Mouse (Mus musculus) cerebellum, adult 2 months (tissue): Measurements from ENCODE around the gene Samhd1. TPM values are rescaled to one million over a fixed set of nuclear protein-coding genes. Genes with fewer than 3 reads are reported as not detected.

Source experiments
- DNase-seq, 2 experiments: peaks; one replicate each; pipeline ENCODE4 v3.0.0; 2021
- H3K27ac ChIP-seq: fragments of 200-500 bp; 2 replicates; pipeline ENCODE4 v1.5.1; 2012; ENCODE audit warnings: low read length, control low read depth, inconsistent platforms; ENCODE audit not compliant: insufficient read depth
- H3K27me3 ChIP-seq: fragments of 200-500 bp; 2 replicates; pipeline ENCODE4 v1.6.1; 2012; ENCODE audit warnings: inconsistent platforms, mild to moderate bottlenecking, low read length, moderate library complexity; ENCODE audit not compliant: control insufficient read depth, insufficient read depth
- H3K4me1 ChIP-seq: fragments of 200-500 bp; 2 replicates; pipeline ENCODE4 v1.6.1; 2011; ENCODE audit warnings: low read length; ENCODE audit not compliant: control insufficient read depth, insufficient read depth
- H3K4me3 ChIP-seq: fragments of 200-500 bp; replicated peaks from 2 replicates; pipeline ENCODE3; 2011; ENCODE audit warnings: mild to moderate bottlenecking, low read depth, low read length, control low read depth; ENCODE audit not compliant: insufficient read depth
- CTCF ChIP-seq: fragments of 200-500 bp; IDR thresholded peaks from 2 replicates; pipeline ENCODE4 v1.5.1; 2011; ENCODE audit warnings: low read depth, mild to moderate bottlenecking, control low read depth, low read length, moderate library complexity, borderline replicate concordance; ENCODE audit not compliant: insufficient read depth
- POLR2A ChIP-seq: fragments of 200-500 bp; IDR thresholded peaks from 2 replicates; pipeline ENCODE4 v1.6.1; 2011; ENCODE audit warnings: low read length, control low read depth, borderline replicate concordance; ENCODE audit not compliant: insufficient read depth
- WGBS: fragments of 180-500 bp; shearing (Covaris S2); methylation state at CpG from one replicate; pipeline ENCODE4 v1.1.7; 2018; 5-methylcytosine and 5-hydroxymethylcytosine counted together
- polyA plus RNA-seq: library from polyadenylated mRNA; depleted of rRNA; stranded (reverse); fragments of >200 nt; gene quantifications from 2 replicates; pipeline ENCODE4 v1.2.3, GENCODE M21; 2012

Gene Samhd1
- polyA plus RNA-seq, 1 experiment, result 22.4 TPM

DNA sequence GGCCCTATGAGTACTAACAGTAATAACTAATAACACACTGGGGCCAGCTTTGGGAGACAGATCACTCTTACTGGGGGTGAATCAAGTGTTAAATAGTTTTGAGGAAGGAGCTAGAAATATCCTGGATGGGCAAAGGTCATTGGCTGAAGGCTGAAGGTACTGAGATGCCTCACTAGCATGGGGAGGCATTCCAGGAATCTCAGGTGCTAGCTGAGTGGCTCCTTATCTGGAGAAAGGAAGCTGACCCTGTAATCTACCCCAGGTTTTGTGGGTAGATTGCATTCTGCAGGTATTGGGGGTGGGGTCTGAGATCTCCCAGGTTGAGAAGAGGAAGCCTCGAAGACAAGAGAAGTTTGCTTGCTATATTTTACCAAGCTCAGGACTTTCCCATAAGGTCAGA, 10.1 kb upstream of the Samhd1 start:
- no peak overlapping the region for H3K27ac ChIP-seq
- no peaks in the 10 kb centered on the region for H3K27me3 ChIP-seq
- no peak for DNase-seq
- 81% methylated on average over 1 of the region's 1 CpGs for WGBS
- H3K4me1 ChIP-seq, result no peaks in the 10 kb centered on the region
- TF ChIP-seq POLR2A (no peak), CTCF (no peak)
- no peak overlapping the region for H3K4me3 ChIP-seq

DNA sequence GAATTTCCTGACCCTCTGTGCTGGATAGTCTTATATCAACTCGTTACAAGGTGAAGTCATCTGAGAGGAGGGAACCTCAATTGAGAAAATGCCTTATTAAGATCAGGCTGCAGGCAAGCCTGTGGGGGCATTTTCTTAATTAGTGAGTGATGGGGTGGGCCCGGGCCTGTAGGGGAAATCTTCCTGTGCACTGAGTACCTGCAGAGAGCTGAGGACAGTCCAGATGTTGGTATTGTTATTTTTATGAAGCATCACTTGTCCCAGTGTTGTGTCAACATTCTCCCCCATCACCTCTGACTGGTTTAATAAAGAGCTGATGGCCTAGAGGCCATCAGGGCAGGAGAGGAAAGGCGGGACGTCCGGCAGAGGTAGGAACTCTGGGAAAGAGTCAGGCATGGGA, 9.1 kb upstream of the Samhd1 start:
- H3K27me3 ChIP-seq, result no peaks in the 10 kb centered on the region
- 80% methylated on average over 5 of the region's 5 CpGs for WGBS
- no peak for DNase-seq
- H3K4me1 ChIP-seq, result no peaks in the 10 kb centered on the region
- TF ChIP-seq POLR2A, result no peak
- H3K4me3 ChIP-seq, result no peak overlapping the region
- no peak overlapping the region for H3K27ac ChIP-seq

DNA sequence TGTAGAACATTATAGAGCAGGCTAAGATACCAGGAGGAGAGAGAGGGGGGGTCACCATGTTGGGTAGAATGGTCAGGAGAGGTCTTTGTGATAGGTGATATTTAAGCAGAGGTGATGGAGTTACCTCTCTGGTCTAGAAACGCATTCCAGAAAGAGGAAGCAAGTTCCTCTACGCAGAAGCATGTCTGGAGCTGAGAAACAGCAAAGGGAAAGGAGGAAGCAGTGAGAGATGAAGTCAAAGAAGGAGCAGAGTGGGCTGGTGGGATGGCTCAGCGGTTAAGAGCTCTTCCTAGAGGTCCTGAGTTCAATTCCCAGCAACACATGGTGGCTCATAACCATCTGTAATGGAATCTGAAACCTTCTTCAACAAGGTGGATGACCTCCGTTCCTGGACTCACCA, 6.9 kb upstream of the Samhd1 start:
- DNase-seq, result no peak
- Histone ChIP-seq H3K4me3 (no peak overlapping the region), H3K27ac (no peak overlapping the region), H3K27me3 (no peaks in the 10 kb centered on the region), H3K4me1 (no peaks in the 10 kb centered on the region)
- 85% methylated on average over 4 of the region's 4 CpGs for WGBS
- TF ChIP-seq POLR2A (no peak), CTCF (no peak)

DNA sequence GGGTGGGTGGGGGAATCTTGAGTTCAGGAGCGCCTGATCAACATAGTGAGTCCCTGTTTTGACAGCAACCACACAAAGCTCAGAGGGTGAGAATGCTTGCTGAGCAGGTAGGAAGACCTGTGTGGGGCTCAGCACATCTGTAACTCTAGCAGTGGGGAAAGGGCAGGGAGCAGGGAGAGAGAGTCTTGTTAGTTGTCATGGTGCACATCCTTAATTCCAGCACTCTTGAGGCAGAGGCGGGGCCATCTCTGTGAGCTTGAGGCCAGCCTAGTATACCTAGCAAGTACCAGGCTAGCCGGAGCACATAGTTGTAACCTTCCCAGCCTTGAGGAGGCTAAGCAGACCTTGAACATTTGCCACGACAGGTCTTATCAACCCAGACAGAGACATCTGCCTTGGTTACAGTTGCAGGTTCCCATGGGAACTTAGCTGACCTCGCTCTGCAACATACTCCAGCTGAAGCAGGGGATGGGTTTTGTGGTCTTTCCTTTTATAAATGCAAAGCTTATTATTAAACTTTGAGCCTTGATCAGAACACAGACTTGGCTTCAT, 4.3 kb upstream of the Samhd1 start:
- TF ChIP-seq POLR2A (no peak), CTCF (no peak)
- DNase-seq, result no peak
- no peak overlapping the region for H3K4me3 ChIP-seq
- no peaks in the 10 kb centered on the region for H3K4me1 ChIP-seq
- no peak overlapping the region for H3K27ac ChIP-seq
- 97% methylated on average over 5 of the region's 5 CpGs for WGBS
- H3K27me3 ChIP-seq, result no peaks in the 10 kb centered on the region

DNA sequence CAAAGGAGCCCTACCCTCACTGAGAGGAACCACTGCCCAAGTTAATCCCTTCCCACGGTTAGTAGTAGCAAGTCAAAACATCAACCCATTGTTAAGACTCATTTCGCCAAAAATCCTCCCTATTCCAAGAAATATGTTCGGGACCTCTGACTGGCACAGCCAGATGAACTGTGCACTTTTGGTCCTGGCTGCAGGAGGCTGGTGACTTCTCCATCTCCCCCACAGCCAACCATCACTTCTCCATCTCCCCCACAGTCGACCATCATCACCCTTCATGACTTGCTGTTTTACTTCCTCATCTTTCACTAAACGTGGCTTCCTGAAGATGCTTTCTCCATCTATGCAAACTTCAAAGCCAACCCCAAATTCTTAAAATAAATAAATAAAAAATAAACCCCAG, 3.7 kb upstream of the Samhd1 start:
- DNase-seq, result no peak
- H3K27ac ChIP-seq, result no peak overlapping the region
- WGBS, result 86% methylated on average over 5 of the region's 5 CpGs
- TF ChIP-seq POLR2A, result no peak
- TF ChIP-seq CTCF, result no peak
- no peaks in the 10 kb centered on the region for H3K4me1 ChIP-seq
- no peak overlapping the region for H3K4me3 ChIP-seq
- no peaks in the 10 kb centered on the region for H3K27me3 ChIP-seq

DNA sequence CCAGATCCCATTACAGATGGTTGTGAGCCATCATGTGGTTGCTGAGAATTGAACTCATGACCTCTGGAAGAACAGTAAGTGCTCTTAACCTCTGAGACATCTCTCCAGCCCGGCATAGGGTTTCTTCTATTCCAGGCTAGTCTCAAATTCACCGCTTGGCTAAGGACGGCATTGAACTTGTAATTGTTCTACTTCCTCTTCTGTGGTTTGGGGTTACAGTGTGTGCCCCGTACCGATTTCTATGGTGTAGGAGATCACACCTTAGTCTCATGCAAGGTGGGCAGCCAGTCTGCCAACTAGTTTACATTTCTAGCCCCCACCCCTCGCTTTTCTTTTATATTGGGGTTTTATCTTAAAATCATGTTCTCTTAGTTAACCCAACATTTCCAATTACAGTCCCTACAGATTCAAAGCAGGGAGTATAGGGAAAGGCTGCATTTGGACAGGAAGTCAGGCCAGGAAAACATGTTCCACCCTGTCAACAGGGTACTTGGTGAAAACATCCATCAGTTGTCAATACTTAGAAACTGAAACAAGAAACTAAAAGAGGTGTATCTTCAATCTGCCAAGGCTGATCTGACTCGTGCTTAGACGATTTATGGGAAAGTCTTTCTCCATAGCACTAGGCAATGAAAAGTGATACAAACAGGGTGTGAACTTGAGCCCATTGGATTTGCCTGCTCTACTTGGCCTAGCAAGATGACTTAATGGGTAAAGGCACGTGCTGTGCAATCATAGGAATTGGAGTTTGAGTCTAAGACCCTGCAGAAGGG, 3.1 kb upstream of the Samhd1 start:
- TF ChIP-seq CTCF (no peak), POLR2A (no peak)
- no peaks in the 10 kb centered on the region for H3K27me3 ChIP-seq
- no peak overlapping the region for H3K4me3 ChIP-seq
- 92% methylated on average over 9 of the region's 9 CpGs for WGBS
- DNase-seq, result no peak
- H3K27ac ChIP-seq, result no peak overlapping the region
- no peaks in the 10 kb centered on the region for H3K4me1 ChIP-seq

DNA sequence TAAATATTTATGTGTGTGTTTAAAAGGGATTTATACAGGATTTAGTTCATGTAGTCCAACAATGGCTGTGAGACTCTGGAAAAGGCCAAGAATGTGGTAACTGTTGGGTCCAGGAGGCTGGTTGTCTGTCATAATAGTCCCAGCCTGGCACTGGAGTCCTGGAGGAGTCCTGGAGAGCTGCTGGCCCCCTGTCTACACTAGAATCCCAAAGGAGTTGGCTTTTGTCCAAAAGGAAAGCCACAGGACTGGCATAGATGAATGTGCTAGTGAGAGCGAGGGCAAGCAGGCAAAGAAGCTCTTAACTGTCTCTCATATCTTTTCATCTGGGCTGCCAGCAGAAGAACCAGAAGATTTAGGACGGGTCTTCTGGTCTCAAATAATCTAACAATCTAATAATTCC, 1.6 kb upstream of the Samhd1 start:
- H3K4me1 ChIP-seq, result no peaks in the 10 kb centered on the region
- WGBS, result 55% methylated on average over 2 of the region's 2 CpGs
- H3K4me3 ChIP-seq, result no peak overlapping the region
- H3K27me3 ChIP-seq, result no peaks in the 10 kb centered on the region
- TF ChIP-seq CTCF, result no peak
- TF ChIP-seq POLR2A, result no peak
- H3K27ac ChIP-seq, result no peak overlapping the region
- peak in 1 of 2 experiments; percentile 13 for DNase-seq

DNA sequence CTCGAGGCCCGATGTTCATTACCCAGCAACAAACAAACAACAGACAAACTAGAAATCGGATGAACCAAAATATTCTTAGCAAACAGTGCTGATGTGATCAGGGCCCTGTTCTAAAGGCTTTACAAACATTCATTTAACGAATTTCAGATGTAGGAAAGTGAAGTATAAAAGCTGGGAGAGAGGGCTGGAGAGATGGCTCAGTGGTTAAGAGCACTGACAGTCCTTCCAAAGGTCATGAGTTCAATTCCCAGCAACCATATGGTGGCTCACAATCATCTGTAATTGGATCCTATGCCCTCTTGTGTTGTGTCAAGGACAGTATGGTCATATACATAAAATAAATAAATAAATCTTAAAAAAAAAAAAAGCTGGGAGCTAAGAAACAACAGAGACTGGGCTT, 1.1 kb upstream of the Samhd1 start:
- 92% methylated on average over 4 of the region's 4 CpGs for WGBS
- H3K4me3 ChIP-seq, result no peak overlapping the region
- no peaks in the 10 kb centered on the region for H3K4me1 ChIP-seq
- no peaks in the 10 kb centered on the region for H3K27me3 ChIP-seq
- DNase-seq, result no peak
- H3K27ac ChIP-seq, result no peak overlapping the region
- no peak for TF ChIP-seq POLR2A
- TF ChIP-seq CTCF, result no peak
